Mouse (Mus musculus) inflammation-experienced regulatory T-cells, adult 6 months (primary cell): ENCODE measurements around the gene Abcc6. TPM values are rescaled to one million over a fixed set of nuclear protein-coding genes. Genes with fewer than 3 reads are reported as not detected.

ENCODE experiments used
- ATAC-seq: one replicate; pipeline ENCODE4 v1.8.0; 2017
- polyA plus RNA-seq, 3 experiments: library from polyadenylated mRNA; unstranded; fragments of 100-300 nt; shearing (Covaris generic); gene quantifications; one replicate each; pipeline ENCODE4 v1.2.1; 2017

Abcc6 gene
- polyA plus RNA-seq = not detected

- no peak for ATAC-seq
These were observed at the start of gene Abcc6 for GRCm38 (mm10) chr7:46030145-46030488. Abcc6 (minus strand) TSS chr7:46030302.

GRCm38 (mm10) chr7:46077675-46078074, 47.6 kb upstream of the Abcc6 start:
- no peak for ATAC-seq

GRCm38 (mm10) chr7:46076844-46077243, 46.7 kb upstream of the Abcc6 start:
- no peak for ATAC-seq

GRCm38 (mm10) chr7:46068831-46069230, 38.7 kb upstream of the Abcc6 start:
- ATAC-seq = no peak

- ATAC-seq = no peak
These were observed 33.2 kb upstream of the Abcc6 start for GRCm38 (mm10) chr7:46063296-46063695.

- ATAC-seq = no peak
These were observed 31.5 kb upstream of the Abcc6 start for GRCm38 (mm10) chr7:46061614-46062013.

GRCm38 (mm10) chr7:46060688-46061087, 30.6 kb upstream of the Abcc6 start:
- no peak for ATAC-seq

- ATAC-seq = peak; percentile 90
These were observed 28.8 kb upstream of the Abcc6 start for GRCm38 (mm10) chr7:46058882-46059281.

- no peak for ATAC-seq
These were observed 23.5 kb upstream of the Abcc6 start for GRCm38 (mm10) chr7:46053566-46053965.

GRCm38 (mm10) chr7:46052161-46052821, 22.2 kb upstream of the Abcc6 start:
- ATAC-seq = peak; percentile 46

GRCm38 (mm10) chr7:46049981-46050380, 19.9 kb upstream of the Abcc6 start:
- ATAC-seq = no peak

GRCm38 (mm10) chr7:46047873-46048562, 17.9 kb upstream of the Abcc6 start:
- ATAC-seq = no peak

GRCm38 (mm10) chr7:46045882-46046281, 15.8 kb upstream of the Abcc6 start:
- ATAC-seq = no peak

- no peak for ATAC-seq
These were observed 14.0 kb upstream of the Abcc6 start for GRCm38 (mm10) chr7:46044106-46044505.

GRCm38 (mm10) chr7:46039873-46040272, 9.8 kb upstream of the Abcc6 start:
- no peak for ATAC-seq

- no peak for ATAC-seq
These were observed 7.3 kb upstream of the Abcc6 start for GRCm38 (mm10) chr7:46037433-46037832.

- ATAC-seq = no peak
These were observed 5.4 kb upstream of the Abcc6 start for GRCm38 (mm10) chr7:46035468-46035867.

- ATAC-seq = no peak
These were observed 4.9 kb upstream of the Abcc6 start for GRCm38 (mm10) chr7:46034991-46035390.

- no peak for ATAC-seq
These were observed 3.8 kb upstream of the Abcc6 start for GRCm38 (mm10) chr7:46033870-46034337.

GRCm38 (mm10) chr7:46033109-46033869, 3.2 kb upstream of the Abcc6 start, which contains the start of gene Nomo1:
Nomo1 (plus strand) TSS chr7:46033698.
- peak; percentile 94 for ATAC-seq

- no peak for ATAC-seq
These were observed 973 bp upstream of the Abcc6 start for GRCm38 (mm10) chr7:46031075-46031474.

GRCm38 (mm10) chr7:46029299-46030144, 580 bp downstream of the Abcc6 start:
- no peak for ATAC-seq
